Mouse (Mus musculus): ENCODE data around the gene Rnf144b. TPM values are rescaled to one million over a fixed set of nuclear protein-coding genes. Genes with fewer than 3 reads are reported as not detected.

Rnf144b gene
- total RNA-seq (2022): 10 to 100 TPM; 21.8 to 26.8 (median 26.2) TPM

DNA sequence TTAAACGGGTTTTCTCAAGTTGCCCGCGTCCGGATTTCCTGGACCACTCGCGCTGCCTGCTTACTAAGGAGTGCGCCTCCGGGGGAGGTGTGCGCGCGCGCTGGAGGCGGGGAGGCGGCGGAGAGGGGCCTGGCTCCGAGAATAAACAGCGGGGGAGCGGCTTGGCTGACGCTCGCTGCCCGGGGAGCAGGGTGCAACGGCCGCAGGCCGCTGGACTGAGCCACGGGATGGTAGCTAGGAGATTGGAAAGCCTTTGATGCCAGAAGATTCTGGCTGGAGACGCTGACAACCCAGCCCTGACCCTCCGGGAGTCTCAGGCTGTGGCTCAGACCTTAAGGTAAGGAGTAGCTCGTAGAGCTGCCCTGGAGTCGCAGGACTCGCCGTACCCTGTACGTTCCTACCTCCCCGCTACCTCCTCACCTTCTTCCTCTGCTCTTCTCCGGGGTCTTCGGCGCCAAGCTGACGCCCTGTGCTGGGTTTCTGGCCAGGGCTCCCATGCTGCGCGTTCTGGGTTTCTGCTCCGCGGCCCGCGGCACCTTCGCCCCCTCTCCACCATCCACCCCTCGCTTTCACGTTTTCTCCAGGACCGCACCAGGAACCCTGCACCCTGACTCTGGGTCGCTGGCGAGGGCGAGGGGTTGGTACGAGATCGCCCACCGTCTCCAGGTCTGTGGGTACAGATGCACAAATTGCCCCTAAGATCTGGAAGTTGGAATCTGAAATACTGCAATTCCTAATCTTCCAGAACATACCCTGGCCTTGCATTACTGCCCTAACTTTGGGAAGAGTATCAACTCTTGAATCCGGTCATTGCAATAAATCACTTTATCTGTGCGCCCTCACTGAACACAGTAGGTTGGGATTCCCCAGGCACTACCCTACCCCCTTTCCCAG, at the start of gene Rnf144b:
TSS of gene Rnf144b (plus strand) at position 120 of the 894 bp plus-strand sequence.
- DNase-seq (ENCODE audit: low spot score): no peak

DNA sequence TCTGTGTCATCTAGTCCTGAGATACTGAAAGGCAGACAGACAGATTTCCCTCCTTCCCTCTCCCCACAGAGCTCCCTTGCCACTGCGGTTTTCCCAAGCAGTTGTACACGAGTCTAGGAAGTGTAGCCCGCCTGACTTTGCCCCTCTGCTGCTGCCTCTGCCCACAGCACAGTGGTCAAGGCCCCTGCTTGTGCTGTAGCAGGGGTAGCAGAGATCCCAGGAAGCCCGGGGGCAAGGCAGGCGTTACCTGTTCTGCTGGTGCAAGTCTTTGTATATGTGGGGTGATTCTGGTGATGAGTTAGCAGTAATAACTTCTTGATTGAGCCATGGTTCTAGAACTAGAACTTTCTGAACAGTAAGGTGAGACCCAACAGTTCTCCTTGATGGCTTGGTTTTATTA, 46.3 kb upstream of the Rnf144b start:
- no peak for DNase-seq (ENCODE audit: low spot score)

DNA sequence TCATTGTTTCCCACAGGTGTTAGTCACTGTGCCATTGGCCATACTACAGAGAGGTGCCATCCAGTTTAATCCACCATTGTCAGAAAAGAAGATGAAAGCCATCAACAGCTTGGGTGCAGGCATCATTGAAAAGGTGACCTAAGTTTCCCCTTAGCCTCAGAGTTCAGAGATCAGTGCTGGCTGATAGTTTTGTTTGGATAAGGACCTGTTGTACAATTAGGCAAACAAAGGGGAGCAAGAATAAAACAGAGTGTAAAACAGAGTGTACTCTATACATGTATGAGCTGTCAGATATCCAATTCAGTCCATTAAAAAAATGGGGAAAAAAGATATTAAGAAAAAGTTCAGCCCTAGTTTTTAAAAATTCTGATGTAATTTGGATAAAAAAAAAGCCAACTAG, 45.1 kb upstream of the Rnf144b start:
- no peak for DNase-seq (ENCODE audit: low spot score)

DNA sequence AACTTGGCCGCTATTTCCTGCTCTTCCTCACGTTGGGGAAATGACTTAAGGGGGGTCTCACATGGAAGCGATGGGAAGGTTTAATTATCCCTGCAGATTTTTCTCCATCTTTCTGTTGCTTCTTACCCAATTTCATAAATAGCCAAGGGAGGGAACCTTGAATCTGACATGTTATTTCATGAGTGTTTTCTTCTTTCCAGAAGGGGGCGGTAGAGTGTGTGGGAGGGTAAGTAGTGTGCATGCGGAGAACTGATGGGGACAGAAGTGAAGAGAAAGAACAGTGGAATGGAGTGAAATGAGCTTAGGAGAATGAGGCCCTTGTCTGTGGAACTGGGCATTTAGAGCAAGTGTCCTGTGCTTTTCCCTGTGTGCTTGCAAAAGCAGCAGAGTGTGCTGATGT, 43.7 kb upstream of the Rnf144b start:
- no peak for DNase-seq (ENCODE audit: low spot score)

DNA sequence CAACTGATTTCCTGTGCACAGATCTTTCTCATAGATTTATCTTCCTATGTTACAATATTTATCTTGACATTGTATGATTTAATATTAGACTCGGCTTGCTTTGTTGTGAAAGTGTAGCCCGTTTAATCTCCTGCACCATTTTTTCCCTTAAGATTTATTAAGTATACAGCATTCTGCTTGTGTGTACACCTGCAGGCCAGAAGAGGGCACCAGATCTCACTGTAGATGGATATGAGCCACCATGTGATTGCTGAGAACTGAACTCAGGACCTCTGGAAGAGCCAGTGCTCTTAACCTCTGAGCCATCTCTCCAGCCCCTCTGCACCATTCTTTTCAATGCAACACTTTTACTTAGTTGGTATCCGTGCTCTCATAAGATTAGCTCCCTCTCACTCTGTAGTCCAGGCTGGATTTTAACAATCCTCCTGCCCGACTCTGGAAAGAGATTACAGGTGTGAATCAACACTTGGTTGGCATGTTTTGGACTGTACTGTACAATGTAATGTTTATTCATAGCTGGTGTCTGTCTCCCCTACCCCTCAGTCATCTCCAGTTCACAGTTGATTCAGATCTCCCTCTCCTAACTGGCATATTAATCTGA, 41.5 kb upstream of the Rnf144b start:
- no peak for DNase-seq (ENCODE audit: low spot score)

DNA sequence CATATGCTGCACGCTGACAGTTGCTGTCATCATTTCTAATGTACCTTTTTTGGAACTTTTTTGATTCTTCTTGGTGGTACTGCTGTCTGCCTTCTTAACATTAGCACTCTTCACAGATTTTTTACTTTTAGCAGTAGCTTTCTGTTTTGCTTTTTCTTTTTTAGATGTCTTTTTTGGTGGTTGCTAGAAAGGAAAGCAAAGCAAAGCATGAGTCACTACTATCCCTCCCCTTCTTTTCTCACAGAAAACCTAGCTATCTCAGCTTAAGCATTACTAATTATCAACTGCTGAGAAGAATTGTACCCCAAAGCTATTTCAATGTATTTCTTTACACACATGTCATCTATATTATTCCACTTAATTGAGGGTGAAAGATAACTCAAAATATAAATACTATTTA, 34.0 kb upstream of the Rnf144b start:
- no peak for DNase-seq (ENCODE audit: low spot score)

DNA sequence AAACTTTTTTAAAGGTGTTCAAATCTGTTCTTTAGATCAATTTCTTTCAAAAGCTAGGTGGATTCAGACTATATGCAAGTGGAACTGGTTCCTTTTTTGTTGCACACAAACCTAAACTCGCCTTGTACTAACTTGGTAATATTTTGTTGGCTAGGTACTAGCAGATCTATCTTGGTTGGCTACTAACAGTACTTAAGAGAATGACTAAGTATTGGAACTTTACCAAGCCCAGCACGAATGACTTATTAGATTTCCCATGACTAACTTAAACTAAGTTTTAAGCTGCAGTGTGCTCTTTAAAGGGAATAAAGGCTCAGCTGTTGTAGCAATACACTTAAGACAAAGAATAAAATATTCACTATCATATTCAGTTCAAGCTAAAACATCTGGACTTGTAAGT, 33.2 kb upstream of the Rnf144b start:
- DNase-seq (ENCODE audit: low spot score): no peak

DNA sequence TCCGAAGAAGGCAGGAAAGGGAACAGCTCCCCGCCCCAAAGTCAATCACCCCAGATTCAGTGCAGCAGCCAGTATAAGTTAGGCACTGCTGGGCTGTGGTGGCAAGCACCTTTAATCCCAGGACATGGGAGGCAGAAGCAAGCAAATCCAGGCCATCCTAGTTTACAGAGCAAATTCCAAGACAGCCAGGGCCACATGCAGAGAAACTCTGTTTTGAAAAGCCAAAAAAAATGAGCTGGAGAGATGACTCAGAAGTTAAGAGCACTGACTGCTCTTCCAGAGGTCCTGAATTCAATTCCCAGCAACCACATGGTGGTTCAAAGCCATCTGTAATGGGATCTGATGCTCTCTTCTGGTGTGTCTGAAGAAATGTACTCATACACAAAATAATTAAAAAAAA, 28.7 kb upstream of the Rnf144b start:
- no peak for DNase-seq (ENCODE audit: low spot score)

DNA sequence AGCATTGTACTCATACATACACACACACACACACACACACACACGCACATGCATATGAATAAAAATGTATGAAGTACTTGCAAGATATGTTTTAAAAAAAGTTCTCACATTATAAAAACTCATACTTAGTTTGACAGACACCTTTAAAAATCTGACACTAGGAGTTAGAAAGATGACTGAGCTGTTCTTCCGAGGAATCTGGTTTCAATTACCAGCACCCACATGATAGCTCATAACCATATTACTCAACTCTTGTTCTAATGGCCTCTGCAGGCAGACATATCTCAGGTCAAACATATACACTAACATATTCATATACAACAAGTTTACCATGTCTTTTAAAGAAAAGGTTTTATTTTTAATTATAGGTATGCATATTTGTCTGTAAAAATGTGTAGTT, 25.9 kb upstream of the Rnf144b start:
- no peak for DNase-seq (ENCODE audit: low spot score)

DNA sequence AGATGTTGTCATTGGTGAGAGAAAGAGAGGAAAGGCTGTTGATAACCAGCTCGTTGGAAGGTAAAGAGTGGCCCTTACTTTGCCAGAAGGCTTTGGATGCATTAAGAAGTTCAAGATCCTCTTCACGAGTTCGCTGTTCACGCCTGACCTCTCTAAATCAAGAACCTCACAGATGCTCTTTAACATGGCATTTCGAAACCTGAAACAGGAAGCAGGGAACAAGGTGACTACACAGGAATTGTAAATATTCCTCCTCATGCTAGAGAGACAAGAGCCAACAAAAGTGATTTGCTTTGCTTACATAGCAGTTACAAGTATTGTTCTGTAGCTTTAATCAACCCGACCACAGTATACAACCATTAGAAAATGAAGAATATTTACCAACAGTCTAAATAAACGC, 23.2 kb upstream of the Rnf144b start:
- no peak for DNase-seq (ENCODE audit: low spot score)

DNA sequence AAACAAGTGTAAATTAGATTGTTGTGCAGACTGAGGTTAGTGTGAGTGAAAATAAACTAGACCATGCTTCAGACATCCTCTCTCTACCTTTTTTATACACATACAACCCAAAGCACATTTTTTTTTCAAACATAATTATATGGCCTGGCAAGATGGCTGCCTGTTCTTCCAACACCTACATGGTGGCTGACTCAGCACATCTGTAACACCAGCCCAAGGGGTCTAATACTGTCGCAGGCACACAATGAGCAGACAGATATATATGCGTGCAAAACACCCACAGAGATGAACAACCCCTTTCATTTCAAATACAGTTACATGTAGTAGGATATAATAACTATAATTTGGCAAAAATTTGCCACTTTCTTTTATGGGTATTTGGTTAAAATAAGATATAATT, 21.9 kb upstream of the Rnf144b start:
- no peak for DNase-seq (ENCODE audit: low spot score)

DNA sequence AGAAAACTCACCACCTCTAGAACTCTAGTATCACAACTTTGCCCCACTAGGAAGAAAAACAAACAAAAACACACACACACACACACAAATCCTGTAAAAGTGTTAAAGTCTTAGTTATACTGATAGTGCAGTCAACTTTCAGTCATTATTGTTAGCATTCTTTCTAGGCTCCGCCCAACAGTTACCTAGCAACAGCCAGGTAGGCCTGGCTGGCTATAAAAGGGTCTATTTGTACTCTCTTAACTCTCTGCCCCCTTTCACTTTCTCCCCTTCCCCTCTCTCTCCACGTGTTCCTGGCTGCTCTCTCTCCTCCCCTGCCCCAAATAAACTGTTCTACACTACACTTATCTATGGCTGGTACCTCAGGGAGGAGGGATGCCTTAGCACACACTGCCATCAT, 18.3 kb upstream of the Rnf144b start:
- no peak for DNase-seq (ENCODE audit: low spot score)

DNA sequence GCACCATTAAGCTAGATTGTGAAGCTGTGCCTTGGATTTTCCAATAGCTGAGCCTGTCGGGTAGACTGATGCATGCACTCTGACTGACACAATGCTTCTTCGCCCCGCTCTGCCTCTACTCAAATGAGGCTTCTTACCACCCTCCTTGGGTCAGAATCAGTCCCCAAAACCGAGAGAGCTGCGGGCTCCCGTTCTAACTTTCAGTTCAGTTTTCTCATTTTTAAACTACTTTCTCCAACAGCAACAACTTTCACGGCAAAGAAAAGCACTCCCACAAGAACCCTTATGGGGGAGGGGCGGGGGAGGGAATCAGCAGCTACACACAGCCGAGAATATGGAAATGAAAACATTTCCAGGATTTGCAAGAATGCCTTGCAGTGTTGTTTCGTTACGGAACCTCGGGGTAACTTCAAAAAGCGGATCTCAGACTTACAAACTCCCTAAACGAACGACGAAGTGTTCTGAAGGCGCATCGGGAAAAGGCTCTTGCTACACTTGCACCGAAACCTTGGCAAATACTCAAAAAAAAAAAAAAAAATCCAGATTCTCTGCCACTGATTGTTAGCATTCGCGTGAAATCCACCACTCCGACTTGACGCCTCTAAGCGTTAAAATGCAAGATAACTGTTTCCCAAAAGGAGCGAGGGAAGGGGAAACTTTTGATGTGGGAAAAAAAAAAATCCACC, 17.5 kb upstream of the Rnf144b start:
- DNase-seq (ENCODE audit: low spot score): peak; percentile 18

DNA sequence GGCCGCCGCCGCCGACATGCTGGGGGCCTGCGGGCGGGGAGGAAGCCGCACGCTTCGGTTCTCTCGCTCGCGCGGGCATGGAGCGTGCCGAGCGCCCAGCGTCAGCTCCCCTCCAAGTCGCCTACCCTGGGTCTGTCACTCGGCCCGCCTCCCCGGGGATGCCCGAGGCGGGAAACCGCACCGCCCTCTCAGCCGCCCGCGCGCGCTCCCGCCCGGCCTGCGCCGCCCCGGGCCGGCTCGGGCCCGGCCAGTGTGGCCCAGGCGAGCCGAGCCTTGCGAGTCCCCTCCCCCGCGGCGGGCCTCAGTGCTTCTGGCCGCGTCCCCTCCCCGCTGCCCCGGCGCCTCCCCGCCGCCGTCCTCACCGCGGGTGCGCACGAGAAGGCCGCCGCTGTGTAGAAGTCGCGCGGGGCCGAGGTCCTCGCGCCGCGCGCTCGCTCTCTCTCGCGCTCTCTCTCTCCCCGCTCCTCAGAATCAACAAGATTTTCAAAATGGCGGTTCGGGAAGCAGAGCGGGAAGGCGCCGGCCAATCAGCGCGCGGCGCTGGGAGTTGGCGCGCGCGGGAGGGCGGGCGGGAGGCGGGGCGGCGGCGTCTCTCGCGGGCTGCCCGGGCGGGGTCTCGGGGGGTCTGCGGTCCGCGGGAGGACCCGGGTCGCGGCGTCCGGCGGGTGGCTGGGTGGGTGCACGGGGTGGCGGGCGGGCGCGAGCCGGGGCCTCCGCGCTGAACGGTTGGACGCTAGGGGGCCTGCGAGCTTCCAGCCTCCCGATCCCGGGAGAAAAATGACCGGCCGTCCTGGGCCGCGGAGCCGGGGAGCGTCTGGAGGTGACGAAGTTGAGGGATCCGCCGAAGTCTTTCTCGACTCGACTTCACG, 16.5 kb upstream of the Rnf144b start, which contains the start of gene Dek:
TSS of gene Dek (minus strand) at position 491 of the 869 bp plus-strand sequence.
- peak; percentile 83 for DNase-seq (ENCODE audit: low spot score)

DNA sequence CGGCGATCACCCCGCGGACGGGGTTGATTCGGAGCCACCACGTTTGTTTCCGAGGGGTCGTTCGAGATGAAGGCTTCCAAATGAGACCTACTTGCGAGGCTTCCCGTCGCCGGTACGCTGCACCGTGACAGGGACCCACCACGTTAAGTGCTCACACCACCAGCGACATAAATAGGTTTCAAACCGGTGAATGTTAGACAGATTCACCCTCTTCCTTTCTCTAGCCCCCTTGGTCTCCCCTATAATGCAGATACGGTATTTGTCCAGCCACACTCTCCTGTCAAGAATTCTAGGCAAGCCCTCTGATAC, 15.9 kb upstream of the Rnf144b start:
- DNase-seq (ENCODE audit: low spot score): no peak

DNA sequence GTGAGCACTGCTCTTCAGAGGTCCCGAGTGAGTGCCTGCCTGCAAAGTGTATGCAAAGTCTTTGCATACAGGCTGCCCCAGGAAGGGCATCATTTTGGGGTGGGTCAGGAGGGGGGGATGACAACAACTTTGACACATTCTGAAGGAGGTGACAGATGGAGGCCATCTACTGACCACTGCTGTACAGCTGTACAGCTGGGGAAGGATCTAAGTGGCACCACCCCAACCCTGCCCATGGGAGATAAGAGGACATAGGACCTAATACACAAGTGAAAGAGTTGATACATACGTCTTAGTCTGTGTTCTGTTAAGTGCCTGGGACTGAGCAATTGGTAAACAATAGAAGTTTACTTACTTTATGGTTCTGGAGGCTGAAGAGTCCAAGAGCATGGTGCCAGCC, 13.2 kb upstream of the Rnf144b start:
- no peak for DNase-seq (ENCODE audit: low spot score)

DNA sequence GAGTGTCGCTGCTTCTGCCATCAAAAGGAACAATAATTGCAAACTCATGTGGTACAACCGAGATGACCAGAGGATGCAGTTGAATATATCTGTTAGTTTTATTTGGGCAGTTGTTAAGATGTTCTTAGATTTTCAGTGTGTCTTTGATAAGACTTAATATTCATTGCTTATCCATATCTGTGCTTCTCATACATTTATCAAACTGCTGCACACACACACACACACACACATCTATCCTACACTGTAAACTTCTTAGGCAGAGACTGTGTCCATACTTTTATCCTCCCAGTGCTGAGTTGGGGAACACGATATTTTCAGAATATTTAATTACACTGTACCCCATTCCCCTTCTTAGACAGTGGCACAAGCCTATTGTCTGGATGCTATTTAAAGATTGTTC, 11.3 kb upstream of the Rnf144b start:
- no peak for DNase-seq (ENCODE audit: low spot score)

DNA sequence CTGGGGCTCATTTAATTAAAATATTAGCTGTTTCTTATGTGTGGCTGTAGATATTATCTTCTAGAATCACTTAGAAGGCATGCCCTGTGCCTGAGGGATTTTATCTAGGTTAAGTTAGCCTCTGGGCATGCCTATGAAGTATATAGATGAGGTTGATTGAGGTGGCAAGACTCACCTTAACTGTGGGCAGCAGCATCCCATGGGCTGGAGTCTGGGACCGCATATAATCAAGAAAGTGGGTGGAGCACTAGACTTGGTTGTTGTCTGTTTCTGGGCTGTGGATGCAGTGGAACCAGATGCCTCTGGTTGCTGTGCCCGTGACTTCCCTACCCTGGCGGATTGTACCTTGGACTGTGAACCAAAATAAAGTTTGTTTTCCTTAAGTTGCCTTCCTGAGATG, 10.4 kb upstream of the Rnf144b start:
- DNase-seq (ENCODE audit: low spot score): no peak

DNA sequence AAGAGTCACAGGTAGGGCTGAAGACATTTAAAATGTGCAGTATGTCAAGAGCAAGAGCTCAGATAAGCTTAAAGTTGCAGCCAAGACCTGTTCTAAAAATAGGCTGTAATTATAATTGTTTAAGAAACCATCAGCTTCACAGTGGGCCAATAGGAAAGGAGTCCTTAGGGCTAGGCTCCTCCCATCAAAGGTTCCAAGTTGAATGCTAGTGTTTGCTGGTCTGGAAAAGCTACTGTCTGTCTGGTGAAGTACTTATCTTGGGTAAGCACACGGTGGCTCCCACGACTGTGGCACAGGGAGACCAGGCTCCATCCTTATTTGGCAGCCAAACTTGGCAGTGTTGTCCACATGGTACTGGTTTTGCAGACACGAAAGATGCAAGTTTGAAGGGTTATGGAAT, 9.5 kb upstream of the Rnf144b start:
- DNase-seq (ENCODE audit: low spot score): no peak

DNA sequence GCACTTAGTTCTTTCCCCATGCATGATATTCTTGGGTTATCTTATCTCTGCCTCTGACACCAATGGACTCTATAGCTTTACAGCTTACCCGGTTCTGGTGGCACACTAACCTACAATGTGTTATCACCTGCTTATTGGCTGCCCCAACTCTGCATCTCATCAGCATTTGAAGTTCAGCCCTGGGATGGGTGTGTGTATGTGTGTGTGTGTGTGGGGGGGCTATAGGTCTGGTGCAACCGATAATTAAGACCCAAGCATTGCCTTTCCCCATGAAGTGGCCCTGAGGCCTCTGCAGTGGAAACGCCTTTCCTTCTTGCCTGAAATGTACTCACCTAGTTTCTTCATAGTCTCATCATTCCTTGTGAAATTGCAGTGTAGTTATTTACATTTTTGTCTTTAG, 6.5 kb upstream of the Rnf144b start:
- DNase-seq (ENCODE audit: low spot score): no peak

DNA sequence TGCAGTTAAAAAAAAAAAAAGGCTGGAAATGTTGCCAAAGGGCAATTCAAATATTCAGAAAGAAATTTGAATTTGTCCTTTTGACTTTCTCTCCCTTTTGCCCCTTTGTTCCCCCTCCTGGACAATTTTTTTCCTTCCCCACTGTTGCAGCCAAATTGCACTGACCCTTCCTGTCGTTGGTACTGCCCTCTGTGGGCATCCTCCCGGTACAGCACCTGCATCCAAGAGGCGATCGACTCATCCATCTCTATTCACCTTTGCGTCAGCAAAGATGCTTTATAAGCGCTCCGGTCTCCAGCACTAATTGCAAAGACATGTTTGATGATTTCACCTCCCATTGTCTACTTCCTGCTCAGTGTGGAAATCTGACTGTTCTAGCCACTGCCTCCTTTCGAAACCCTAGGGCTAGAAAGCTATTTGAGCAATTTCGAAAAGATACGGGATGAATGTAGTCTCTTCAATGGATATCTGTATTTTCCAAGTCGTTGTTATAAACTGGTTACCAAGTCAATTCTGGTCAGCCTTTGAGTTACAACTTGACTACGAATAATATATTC, 1.0 kb upstream of the Rnf144b start:
- no peak for DNase-seq (ENCODE audit: low spot score)

DNA sequence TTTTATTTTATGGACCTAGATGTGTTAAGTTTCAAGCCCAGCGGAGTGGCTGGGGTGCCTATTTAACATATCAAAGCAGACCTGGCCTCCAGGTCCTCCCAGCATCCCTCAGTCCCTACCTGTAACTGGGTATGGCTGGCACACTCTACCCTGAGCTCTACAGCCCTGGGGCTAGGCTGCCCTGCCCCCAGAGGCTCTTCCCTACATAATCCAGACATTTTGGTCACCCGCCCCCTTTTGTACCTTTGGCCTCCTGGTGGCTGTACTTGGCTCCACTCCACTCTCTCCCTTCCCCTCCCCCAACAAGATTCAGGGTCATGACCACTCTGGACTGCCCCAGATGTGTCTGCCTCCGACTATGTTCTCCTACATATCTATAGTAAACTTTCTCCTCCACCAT, 2.0 kb downstream of the Rnf144b start:
- no peak for DNase-seq (ENCODE audit: low spot score)
